8 mouse cellular contexts compared by ENCODE assay signal in the genomic region with DNA sequence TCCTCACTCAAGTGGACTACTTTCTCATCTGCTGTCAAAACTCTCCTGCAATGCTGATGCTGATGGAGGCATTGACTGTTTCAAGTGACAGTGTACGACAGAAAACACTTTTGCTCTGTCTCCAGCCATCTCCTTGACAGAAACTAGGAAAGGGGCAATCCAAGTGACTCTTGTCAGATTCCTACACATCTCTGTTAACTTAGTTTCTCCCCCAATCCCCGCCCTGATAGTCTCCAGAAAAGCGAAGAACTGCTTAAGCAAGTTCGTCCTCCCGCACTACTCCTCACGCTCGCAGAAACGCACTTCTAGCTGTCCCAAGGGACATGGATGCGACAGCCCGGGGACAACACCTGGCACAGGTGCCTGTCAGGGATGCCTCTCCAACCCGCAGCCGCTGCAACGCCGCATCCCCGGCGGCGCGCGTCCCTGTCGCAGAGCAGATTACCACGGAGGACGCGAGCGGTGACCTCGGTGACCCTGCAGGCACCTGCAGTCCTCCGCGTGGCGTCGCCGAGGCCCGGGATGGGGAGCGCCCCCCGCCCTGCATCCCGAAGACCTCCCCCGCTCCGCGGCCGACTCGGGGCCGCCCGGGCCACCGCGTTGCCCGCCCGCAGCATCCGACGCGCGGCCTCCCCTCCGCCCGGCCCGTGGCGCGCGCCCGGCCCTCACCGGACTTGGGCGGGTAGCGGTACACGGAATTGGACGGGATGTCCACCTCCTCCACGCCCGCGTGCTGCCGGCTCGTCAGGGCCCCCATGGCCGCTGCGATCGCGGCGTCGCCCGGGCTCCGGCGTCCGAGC. TPM values are rescaled to one million over a fixed set of nuclear protein-coding genes. Genes with fewer than 3 reads are reported as not detected.
DNase-seq lines count a peak whose midpoint lies in the region; ATAC-seq and TF ChIP-seq lines count a peak whose summit lies in the region.

No protein-coding gene starts in this region.

- peak overlapping the region; percentile 84 for H3K9ac ChIP-seq in heart, embryonic 11.5 days (ENCODE audit: low read depth, low read length)
- H3K9ac ChIP-seq in ES-Bruce4 (ENCODE audit: low read depth, poor library complexity, severe bottlenecking), result peak overlapping the region; percentile 95
- peak overlapping the region; percentile 94 for H3K9ac ChIP-seq in hindbrain, embryonic 13.5 days
- peak overlapping the region; percentile 84 for H3K9ac ChIP-seq in stomach, embryonic 14.5 days (replicated peaks; ENCODE audit: low read depth, low read length)

- peak; percentile 62 for ATAC-seq in heart, embryonic 11.5 days (replicated peaks; ENCODE audit: insufficient number of reproducible peaks, low FRiP score, low TSS enrichment)
- ATAC-seq in hindbrain, embryonic 13.5 days (ENCODE audit: low FRiP score), result no peak; the same call in none of the 2 replicates
- peak; percentile 35; the same call in 1 of the 2 replicates for ATAC-seq in stomach, embryonic 14.5 days (ENCODE audit: insufficient number of reproducible peaks, insufficient read depth, low FRiP score, low read depth)

- no peaks in the 10 kb centered on the region for H3K9me3 ChIP-seq in heart, embryonic 11.5 days (replicated peaks; ENCODE audit: control insufficient read depth, low read length)
- no peaks in the 10 kb centered on the region for H3K9me3 ChIP-seq in ES-Bruce4 (replicated peaks; ENCODE audit: control insufficient read depth, insufficient read depth, low read length, poor library complexity, severe bottlenecking)
- no peaks in the 10 kb centered on the region for H3K9me3 ChIP-seq in embryonic facial prominence, embryonic 10.5 days
- H3K9me3 ChIP-seq in hindbrain, embryonic 13.5 days, result no peaks in the 10 kb centered on the region
- peaks cover 3% of the 10 kb centered on the region for H3K9me3 ChIP-seq in megakaryocyte, embryonic 14.5 days
- no peaks in the 10 kb centered on the region for H3K9me3 ChIP-seq in stomach, embryonic 14.5 days (ENCODE audit: control insufficient read depth, low read depth, low read length)

- 0 out of 2 replicates have a peak, but pooled peaks cover 6% of the 10 kb centered on the region for H3K27me3 ChIP-seq in heart, embryonic 11.5 days (ENCODE audit: control insufficient read depth, insufficient read depth, low read length)
- no peaks in the 10 kb centered on the region for H3K27me3 ChIP-seq in ES-Bruce4 (ENCODE audit: control insufficient read depth, insufficient read depth, low read length, poor library complexity, severe bottlenecking)
- H3K27me3 ChIP-seq in embryonic facial prominence, embryonic 10.5 days (replicated peaks; ENCODE audit: low read depth, poor library complexity, severe bottlenecking), result peaks cover 37% of the 10 kb centered on the region
- H3K27me3 ChIP-seq in hindbrain, embryonic 13.5 days, result no peaks in the 10 kb centered on the region
- H3K27me3 ChIP-seq in megakaryocyte, embryonic 14.5 days (replicated peaks), result peaks cover 45% of the 10 kb centered on the region
- H3K27me3 ChIP-seq in stomach, embryonic 14.5 days (ENCODE audit: control insufficient read depth, insufficient read depth, low read length), result no peaks in the 10 kb centered on the region

- H3K4me3 ChIP-seq in heart, embryonic 11.5 days (ENCODE audit: low read depth, low read length), result peak overlapping the region; percentile 79
- peak overlapping the region; percentile 84 for H3K4me3 ChIP-seq in ES-Bruce4 (ENCODE audit: low read depth, low read length)
- H3K4me3 ChIP-seq in embryonic facial prominence, embryonic 10.5 days, result peak overlapping the region; percentile 71
- peak overlapping the region; percentile 86 for H3K4me3 ChIP-seq in hindbrain, embryonic 13.5 days
- H3K4me3 ChIP-seq in megakaryocyte, embryonic 14.5 days (replicated peaks), result peak overlapping the region; percentile 93
- peak overlapping the region; percentile 74 for H3K4me3 ChIP-seq in stomach, embryonic 14.5 days (ENCODE audit: low read depth, low read length)

- under 1% methylated on average over 68 of the region's 76 CpGs for WGBS in heart, embryonic 11.5 days (ENCODE audit: insufficient replicate concordance)
- WGBS in embryonic facial prominence, embryonic 10.5 days, result under 1% methylated on average over 76 of the region's 76 CpGs
- under 1% methylated on average over 71 of the region's 76 CpGs for WGBS in hindbrain, embryonic 13.5 days
- WGBS in stomach, embryonic 14.5 days, result under 1% methylated on average over 69 of the region's 76 CpGs

- TF ChIP-seq CTCF in ES-Bruce4 (IDR thresholded peaks at IDR 0.05; ENCODE audit: low read depth, low read length), result no peak

- no peak for TF ChIP-seq EP300 in ES-Bruce4 (IDR thresholded peaks at IDR 0.05; ENCODE audit: insufficient read depth, low read depth, low read length)

- H3K36me3 ChIP-seq in heart, embryonic 11.5 days (ENCODE audit: control insufficient read depth, insufficient read depth, low read length), result no peaks in the 10 kb centered on the region
- H3K36me3 ChIP-seq in ES-Bruce4 (ENCODE audit: control insufficient read depth, insufficient read depth, low read length, poor library complexity, severe bottlenecking), result no peaks in the 10 kb centered on the region
- H3K36me3 ChIP-seq in embryonic facial prominence, embryonic 10.5 days (replicated peaks), result peaks cover 2% of the 10 kb centered on the region; the same call in 1 of the 2 replicates
- no peaks in the 10 kb centered on the region for H3K36me3 ChIP-seq in hindbrain, embryonic 13.5 days
- peaks cover 2% of the 10 kb centered on the region for H3K36me3 ChIP-seq in megakaryocyte, embryonic 14.5 days (replicated peaks; ENCODE audit: low read length)
- no peaks in the 10 kb centered on the region for H3K36me3 ChIP-seq in stomach, embryonic 14.5 days (ENCODE audit: control insufficient read depth, insufficient read depth, low read length)

- TF ChIP-seq POLR2A in ES-Bruce4 (IDR thresholded peaks at IDR 0.05; ENCODE audit: insufficient read depth, low read length), result no peak

- peak overlapping the region; percentile 100 for H3K4me2 ChIP-seq in heart, embryonic 11.5 days
- peak overlapping the region; percentile 94 for H3K4me2 ChIP-seq in hindbrain, embryonic 13.5 days
- H3K4me2 ChIP-seq in stomach, embryonic 14.5 days (replicated peaks; ENCODE audit: low read depth, low read length), result peak overlapping the region; percentile 96

- intact Hi-C loops in heart, postnatal 25 days (cut with DNase I), result no loop called here

- H3K27ac ChIP-seq in heart, embryonic 11.5 days (ENCODE audit: low read depth, low read length), result no peak overlapping the region
- H3K27ac ChIP-seq in ES-Bruce4 (ENCODE audit: insufficient read depth, low read length), result no peak overlapping the region
- peak overlapping the region; percentile 94 for H3K27ac ChIP-seq in embryonic facial prominence, embryonic 10.5 days (replicated peaks)
- peak overlapping the region; percentile 95 for H3K27ac ChIP-seq in hindbrain, embryonic 13.5 days
- no peak overlapping the region for H3K27ac ChIP-seq in stomach, embryonic 14.5 days (ENCODE audit: low read length)

- peaks cover 8% of the 10 kb centered on the region; the same call in 1 of the 2 replicates for H3K4me1 ChIP-seq in heart, embryonic 11.5 days (ENCODE audit: control insufficient read depth, insufficient read depth, low read length)
- no peaks in the 10 kb centered on the region for H3K4me1 ChIP-seq in ES-Bruce4 (ENCODE audit: control insufficient read depth, insufficient read depth, low read length)
- H3K4me1 ChIP-seq in embryonic facial prominence, embryonic 10.5 days, result peaks cover 34% of the 10 kb centered on the region
- peaks cover 27% of the 10 kb centered on the region for H3K4me1 ChIP-seq in hindbrain, embryonic 13.5 days (replicated peaks)
- peaks cover 47% of the 10 kb centered on the region for H3K4me1 ChIP-seq in megakaryocyte, embryonic 14.5 days
- H3K4me1 ChIP-seq in stomach, embryonic 14.5 days (ENCODE audit: control insufficient read depth, insufficient read depth, low read length), result peaks cover 8% of the 10 kb centered on the region; the same call in 1 of the 2 replicates

- no peak for DNase-seq in heart, postnatal 25 days (ENCODE audit: low spot score)
- peak; percentile 61 for DNase-seq in embryonic facial prominence, embryonic 10.5 days (ENCODE audit: low spot score)
- DNase-seq in gastrocnemius, postnatal 25 days, result no peak

RNA-seq across cellular contexts. Expression of a gene that starts 0.6 kb away (rescaled TPM):
- polyA plus RNA-seq in heart, embryonic 11.5 days (2014; fragmentation: Nextera tagmentation; extraction: Ambion mirVana), result 8.6 and 9.2 TPM in 2 replicates
- 1 to 10 TPM; 3.9 to 4.1 TPM for total RNA-seq in heart, postnatal 25 days (2021)
- 23.1 and 31.8 TPM in 2 replicates for polyA plus RNA-seq in ES-Bruce4 (2011; ENCODE audit: insufficient read depth, insufficient read length, low read depth, missing spikeins)
- polyA plus RNA-seq in embryonic facial prominence, embryonic 10.5 days (2016; fragmentation: Nextera tagmentation; extraction: Ambion mirVana), result 12.7 and 15.7 TPM in 2 replicates
- polyA plus RNA-seq in hindbrain, embryonic 13.5 days (2015; fragmentation: Nextera tagmentation; extraction: Ambion mirVana), result 35.0 and 39.6 TPM in 2 replicates
- polyA plus RNA-seq in megakaryocyte, embryonic 14.5 days (2012; ENCODE audit: insufficient read depth, low replicate concordance), result 1.2 and 1.8 TPM in 2 replicates
- polyA plus RNA-seq in stomach, embryonic 14.5 days (2014; fragmentation: Nextera tagmentation; extraction: Ambion mirVana), result 9.8 and 12.8 TPM in 2 replicates
- total RNA-seq in gastrocnemius, postnatal 25 days (2021), result 10 to 100 TPM; 21.8 to 31.4 TPM

RNA-seq across cellular contexts. Expression of a gene that starts 21.7 kb away (rescaled TPM):
- polyA plus RNA-seq in heart, embryonic 11.5 days (2014; fragmentation: Nextera tagmentation; extraction: Ambion mirVana), result 60.6 and 68.3 TPM in 2 replicates
- 10 to 100 TPM; 36.7 to 37.9 TPM for total RNA-seq in heart, postnatal 25 days (2021)
- polyA plus RNA-seq in ES-Bruce4 (2011; ENCODE audit: insufficient read depth, insufficient read length, low read depth, missing spikeins), result 443 and 531 TPM in 2 replicates
- 43.7 and 46.4 TPM in 2 replicates for polyA plus RNA-seq in embryonic facial prominence, embryonic 10.5 days (2016; fragmentation: Nextera tagmentation; extraction: Ambion mirVana)
- 43.6 and 44.5 TPM in 2 replicates for polyA plus RNA-seq in hindbrain, embryonic 13.5 days (2015; fragmentation: Nextera tagmentation; extraction: Ambion mirVana)
- 443 and 805 TPM in 2 replicates for polyA plus RNA-seq in megakaryocyte, embryonic 14.5 days (2012; ENCODE audit: insufficient read depth, low replicate concordance)
- 56.1 and 60.7 TPM in 2 replicates for polyA plus RNA-seq in stomach, embryonic 14.5 days (2014; fragmentation: Nextera tagmentation; extraction: Ambion mirVana)
- total RNA-seq in gastrocnemius, postnatal 25 days (2021), result 10 to 100 TPM; 35.9 to 40.4 TPM

RNA-seq across cellular contexts. Expression of a gene that starts 53.8 kb away (rescaled TPM):
- polyA plus RNA-seq in heart, embryonic 11.5 days (2014; fragmentation: Nextera tagmentation; extraction: Ambion mirVana), result 0.31 TPM in 1 of 2 replicates, not detected in the other
- total RNA-seq in heart, postnatal 25 days (2021), result not detected
- polyA plus RNA-seq in ES-Bruce4 (2011; ENCODE audit: insufficient read depth, insufficient read length, low read depth, missing spikeins), result 0.58 and 1.3 TPM in 2 replicates
- polyA plus RNA-seq in embryonic facial prominence, embryonic 10.5 days (2016; fragmentation: Nextera tagmentation; extraction: Ambion mirVana), result 0.23 and 0.44 TPM in 2 replicates
- polyA plus RNA-seq in hindbrain, embryonic 13.5 days (2015; fragmentation: Nextera tagmentation; extraction: Ambion mirVana), result 0.19 and 0.42 TPM in 2 replicates
- polyA plus RNA-seq in megakaryocyte, embryonic 14.5 days (2012; ENCODE audit: insufficient read depth, low replicate concordance), result not detected in 2 replicates
- polyA plus RNA-seq in stomach, embryonic 14.5 days (2014; fragmentation: Nextera tagmentation; extraction: Ambion mirVana), result 0.22 TPM in 1 of 2 replicates, not detected in the other
- total RNA-seq in gastrocnemius, postnatal 25 days (2021), result not detected

Comparison
In these comparisons a context has a peak if more than half of its experiments do, and no peak if none do; other contexts are left out.
1. H3K27ac ChIP-seq: peak in embryonic facial prominence, embryonic 10.5 days (single experiment) and hindbrain, embryonic 13.5 days (single experiment); none in heart, embryonic 11.5 days (single experiment), ES-Bruce4 (single experiment) and stomach, embryonic 14.5 days (single experiment).
2. Peak in every context shown above with its lines, with median percentiles within 50 percentile points of each other: H3K4me2 ChIP-seq, H3K4me3 ChIP-seq and H3K9ac ChIP-seq.